Mouse (Mus musculus): ENCODE measurements around the gene Cdcp2. TPM values are rescaled to one million over a fixed set of nuclear protein-coding genes. Genes with fewer than 3 reads are reported as not detected.

Cdcp2 gene
- total and polyA plus RNA-seq, 2 experiments from 2014 or later = not detected

DNA sequence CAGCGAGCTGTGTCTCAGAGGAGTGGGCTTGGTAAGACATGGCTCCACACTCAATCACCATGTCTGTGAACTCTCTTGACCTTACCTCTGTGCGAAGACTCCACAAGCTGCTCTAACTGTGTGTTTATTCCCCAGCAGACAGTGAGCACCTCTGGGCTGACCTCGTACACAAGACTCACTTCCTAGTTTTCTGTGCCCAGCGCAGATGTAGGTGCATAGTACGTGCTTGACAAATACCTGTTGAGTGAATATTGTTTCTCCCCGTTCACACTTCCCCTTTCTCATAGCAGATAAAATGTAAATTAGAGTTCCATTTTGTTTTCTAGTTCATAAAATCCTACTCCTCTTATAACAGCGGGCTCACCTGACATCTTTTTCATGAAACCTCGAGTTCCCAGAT, 46.8 kb downstream of the Cdcp2 start:
- Histone ChIP-seq H3K27me3 (ENCODE audit: control insufficient read depth, insufficient read depth, low read length) (no peaks in the 10 kb centered on the region), H3K4me3 (ENCODE audit: low read depth, low read length) (no peak overlapping the region), H3K27ac (ENCODE audit: low read depth) (no peak overlapping the region), H3K36me3 (replicated peaks; ENCODE audit: control insufficient read depth, insufficient read depth, low read length) (peaks cover 38% of the 10 kb centered on the region), H3K9me3 (replicated peaks; ENCODE audit: control insufficient read depth, low read length) (no peaks in the 10 kb centered on the region), H3K9ac (replicated peaks; ENCODE audit: low read depth, low read length) (no peak overlapping the region), H3K4me1 (ENCODE audit: control insufficient read depth, insufficient read depth) (no peaks in the 10 kb centered on the region), H3K4me2 (ENCODE audit: low read depth, low read length) (no peak overlapping the region)
- TF ChIP-seq EP300 (IDR thresholded peaks at IDR 0.05; ENCODE audit: low read depth) (no peak), CTCF (IDR thresholded peaks at IDR 0.05; ENCODE audit: low read depth) (no peak)
- DNase-seq (ENCODE audit: low spot score) = no peak
- ATAC-seq (ENCODE audit: insufficient read depth, low read depth) = no peak
- 88% methylated on average over 8 of the region's 8 CpGs for WGBS

DNA sequence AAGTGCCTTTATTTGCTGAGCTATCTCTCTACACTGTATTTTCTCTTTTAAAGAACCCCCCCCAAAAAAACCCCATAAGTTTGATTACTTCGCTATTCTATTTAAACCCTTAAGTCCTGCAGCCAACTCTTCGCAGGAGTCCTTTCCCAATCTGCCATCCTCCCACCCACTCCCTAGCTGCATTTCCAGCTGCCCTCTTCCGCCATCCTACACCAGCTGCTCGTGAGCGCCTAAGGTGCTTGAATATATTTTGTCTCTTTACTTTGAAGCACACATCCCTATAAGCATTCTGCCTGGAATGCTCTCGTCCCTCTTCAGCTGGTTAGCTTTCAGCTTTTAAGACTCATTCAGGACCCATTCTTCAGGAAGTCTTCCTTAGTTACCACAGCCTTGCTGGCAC, 54.3 kb downstream of the Cdcp2 start:
- H3K36me3 ChIP-seq (replicated peaks; ENCODE audit: control insufficient read depth, insufficient read depth, low read length) = peaks cover 37% of the 10 kb centered on the region
- DNase-seq (ENCODE audit: low spot score) (no peak), ATAC-seq (ENCODE audit: insufficient read depth, low read depth) (no peak)
- no peak overlapping the region for H3K4me2 ChIP-seq (ENCODE audit: low read depth, low read length)
- H3K4me3 ChIP-seq (ENCODE audit: low read depth, low read length) = no peak overlapping the region
- H3K9ac ChIP-seq (replicated peaks; ENCODE audit: low read depth, low read length) = no peak overlapping the region
- no peak overlapping the region for H3K27ac ChIP-seq (ENCODE audit: low read depth)
- WGBS = 90% methylated on average over 6 of the region's 6 CpGs
- H3K4me1 ChIP-seq (ENCODE audit: control insufficient read depth, insufficient read depth) = no peaks in the 10 kb centered on the region
- H3K9me3 ChIP-seq (replicated peaks; ENCODE audit: control insufficient read depth, low read length) = no peaks in the 10 kb centered on the region
- TF ChIP-seq EP300 (IDR thresholded peaks at IDR 0.05; ENCODE audit: low read depth) (no peak), CTCF (IDR thresholded peaks at IDR 0.05; ENCODE audit: low read depth) (no peak)
- H3K27me3 ChIP-seq (ENCODE audit: control insufficient read depth, insufficient read depth, low read length) = no peaks in the 10 kb centered on the region

DNA sequence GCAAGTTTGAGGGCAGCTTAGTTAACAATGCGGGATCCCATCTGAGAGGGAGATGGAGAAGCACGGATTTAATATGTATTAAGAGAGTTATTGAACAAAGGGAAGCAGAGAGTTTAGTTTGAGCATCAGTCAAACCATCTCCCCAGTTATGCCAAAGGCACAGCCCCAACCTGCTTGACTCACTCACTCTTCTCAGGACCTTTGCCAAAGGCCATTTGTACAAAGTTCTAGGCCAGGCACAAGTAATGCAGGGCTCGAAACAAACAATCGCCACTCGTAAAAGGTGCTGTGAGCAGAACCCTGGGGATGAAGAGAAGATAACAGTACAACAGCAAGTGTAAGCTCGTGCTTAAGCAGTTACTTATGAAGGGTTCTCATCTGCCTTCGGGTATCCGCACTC, 55.9 kb downstream of the Cdcp2 start:
- Histone ChIP-seq H3K36me3 (replicated peaks; ENCODE audit: control insufficient read depth, insufficient read depth, low read length) (peaks cover 21% of the 10 kb centered on the region), H3K4me1 (ENCODE audit: control insufficient read depth, insufficient read depth) (no peaks in the 10 kb centered on the region), H3K9ac (replicated peaks; ENCODE audit: low read depth, low read length) (no peak overlapping the region), H3K27ac (ENCODE audit: low read depth) (no peak overlapping the region), H3K4me3 (ENCODE audit: low read depth, low read length) (no peak overlapping the region), H3K9me3 (replicated peaks; ENCODE audit: control insufficient read depth, low read length) (no peaks in the 10 kb centered on the region), H3K27me3 (ENCODE audit: control insufficient read depth, insufficient read depth, low read length) (no peaks in the 10 kb centered on the region), H3K4me2 (ENCODE audit: low read depth, low read length) (no peak overlapping the region)
- TF ChIP-seq CTCF (IDR thresholded peaks at IDR 0.05; ENCODE audit: low read depth) = no peak
- no peak for TF ChIP-seq EP300 (IDR thresholded peaks at IDR 0.05; ENCODE audit: low read depth)
- whole genome bisulfite sequencing = 85% methylated on average over 8 of the region's 8 CpGs
- no peak for DNase-seq (ENCODE audit: low spot score)
- ATAC-seq (ENCODE audit: insufficient read depth, low read depth) = no peak

DNA sequence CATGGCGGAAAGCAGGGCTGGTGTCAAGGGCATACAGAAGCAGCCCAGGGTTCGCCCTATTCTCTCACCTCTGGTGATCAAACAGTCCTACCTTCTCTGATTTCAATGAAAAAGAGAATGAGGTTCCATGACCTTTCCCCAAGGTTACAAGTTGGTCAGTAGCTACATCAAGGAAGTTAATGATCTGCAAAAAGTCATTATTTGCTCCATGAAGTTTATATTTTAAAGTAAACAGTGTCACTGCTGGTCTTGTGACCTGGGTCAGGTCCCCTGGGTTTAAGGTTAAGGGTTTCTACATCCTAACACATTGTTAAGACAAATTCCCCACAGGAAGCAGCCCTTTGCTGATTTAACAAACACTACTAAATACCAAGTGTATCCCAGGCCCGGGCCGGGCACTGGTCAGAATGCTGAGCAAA, 60.3 kb downstream of the Cdcp2 start:
- Histone ChIP-seq H3K27me3 (ENCODE audit: control insufficient read depth, insufficient read depth, low read length) (no peaks in the 10 kb centered on the region), H3K36me3 (replicated peaks; ENCODE audit: control insufficient read depth, insufficient read depth, low read length) (peaks cover 21% of the 10 kb centered on the region), H3K9me3 (replicated peaks; ENCODE audit: control insufficient read depth, low read length) (no peaks in the 10 kb centered on the region), H3K4me2 (ENCODE audit: low read depth, low read length) (no peak overlapping the region), H3K4me3 (ENCODE audit: low read depth, low read length) (no peak overlapping the region), H3K4me1 (ENCODE audit: control insufficient read depth, insufficient read depth) (no peaks in the 10 kb centered on the region), H3K9ac (replicated peaks; ENCODE audit: low read depth, low read length) (no peak overlapping the region), H3K27ac (ENCODE audit: low read depth) (no peak overlapping the region)
- no peak for TF ChIP-seq CTCF (IDR thresholded peaks at IDR 0.05; ENCODE audit: low read depth)
- no peak for TF ChIP-seq EP300 (IDR thresholded peaks at IDR 0.05; ENCODE audit: low read depth)
- no peak for ATAC-seq (ENCODE audit: insufficient read depth, low read depth)
- WGBS = 74% methylated on average over 4 of the region's 4 CpGs
- no peak for DNase-seq (ENCODE audit: low spot score)

DNA sequence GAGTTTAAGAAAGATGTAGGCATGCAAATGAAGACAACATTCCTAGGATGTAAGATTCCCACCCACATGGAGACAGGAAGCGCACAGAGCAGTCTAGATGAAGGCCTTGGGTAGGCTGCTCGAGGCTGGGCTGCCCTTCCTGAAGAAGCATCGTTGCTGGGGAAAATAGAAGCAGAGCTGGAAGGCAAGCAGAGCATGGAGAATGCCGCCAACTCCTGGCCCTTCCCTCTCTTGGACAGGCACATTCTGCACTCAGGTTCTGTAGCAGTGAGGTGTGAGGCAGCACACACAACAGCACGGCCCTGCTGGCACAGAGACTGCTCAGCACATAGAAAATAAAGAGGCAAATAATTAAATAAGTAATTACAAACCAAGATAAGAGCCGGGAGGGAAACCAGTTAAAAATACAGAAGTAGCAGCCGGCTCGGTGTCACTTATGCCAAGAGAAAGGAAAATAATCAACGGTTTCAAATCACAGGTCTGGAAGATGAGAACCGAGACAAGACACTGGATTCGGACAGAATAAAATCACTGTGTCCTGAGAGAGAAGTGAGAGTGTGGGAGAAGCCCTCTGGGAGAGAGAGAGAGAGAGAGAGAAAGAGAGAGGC, 62.6 kb downstream of the Cdcp2 start:
- DNase-seq (ENCODE audit: low spot score) (no peak), ATAC-seq (ENCODE audit: insufficient read depth, low read depth) (no peak)
- H3K27me3 ChIP-seq (ENCODE audit: control insufficient read depth, insufficient read depth, low read length) = no peaks in the 10 kb centered on the region
- H3K4me1 ChIP-seq (ENCODE audit: control insufficient read depth, insufficient read depth) = no peaks in the 10 kb centered on the region
- H3K9me3 ChIP-seq (replicated peaks; ENCODE audit: control insufficient read depth, low read length) = no peaks in the 10 kb centered on the region
- no peak overlapping the region for H3K27ac ChIP-seq (ENCODE audit: low read depth)
- 72% methylated on average over 11 of the region's 11 CpGs for WGBS
- peaks cover 17% of the 10 kb centered on the region for H3K36me3 ChIP-seq (replicated peaks; ENCODE audit: control insufficient read depth, insufficient read depth, low read length)
- TF ChIP-seq CTCF (IDR thresholded peaks at IDR 0.05; ENCODE audit: low read depth) (no peak), EP300 (IDR thresholded peaks at IDR 0.05; ENCODE audit: low read depth) (no peak)
- H3K4me3 ChIP-seq (ENCODE audit: low read depth, low read length) = no peak overlapping the region
- H3K4me2 ChIP-seq (ENCODE audit: low read depth, low read length) = no peak overlapping the region
- no peak overlapping the region for H3K9ac ChIP-seq (replicated peaks; ENCODE audit: low read depth, low read length)

DNA sequence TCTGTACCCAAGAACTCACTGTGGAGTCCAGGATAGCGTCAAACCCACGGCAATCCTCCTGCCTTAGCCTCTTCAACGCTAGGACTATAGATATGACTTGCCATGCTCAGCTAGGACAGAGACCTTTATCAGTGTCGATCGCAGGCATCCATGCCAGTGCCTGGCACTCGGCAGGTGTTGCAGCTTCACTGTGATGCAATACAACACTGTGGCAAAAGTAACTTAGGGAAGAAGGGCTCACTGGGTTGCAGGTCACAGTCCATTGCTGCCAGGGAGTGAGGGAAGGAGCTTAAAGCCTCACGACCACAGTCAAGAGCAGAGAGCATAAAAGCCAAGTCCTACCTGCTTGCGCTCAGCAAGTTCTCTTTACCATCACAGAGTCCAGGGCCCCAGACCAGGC, 63.5 kb downstream of the Cdcp2 start:
- H3K9me3 ChIP-seq (replicated peaks; ENCODE audit: control insufficient read depth, low read length) = no peaks in the 10 kb centered on the region
- peaks cover 20% of the 10 kb centered on the region for H3K36me3 ChIP-seq (replicated peaks; ENCODE audit: control insufficient read depth, insufficient read depth, low read length)
- DNase-seq (ENCODE audit: low spot score) (no peak), ATAC-seq (ENCODE audit: insufficient read depth, low read depth) (no peak)
- TF ChIP-seq EP300 (IDR thresholded peaks at IDR 0.05; ENCODE audit: low read depth) (no peak), CTCF (IDR thresholded peaks at IDR 0.05; ENCODE audit: low read depth) (no peak)
- no peak overlapping the region for H3K27ac ChIP-seq (ENCODE audit: low read depth)
- no peaks in the 10 kb centered on the region for H3K4me1 ChIP-seq (ENCODE audit: control insufficient read depth, insufficient read depth)
- H3K4me3 ChIP-seq (ENCODE audit: low read depth, low read length) = no peak overlapping the region
- H3K9ac ChIP-seq (replicated peaks; ENCODE audit: low read depth, low read length) = no peak overlapping the region
- H3K4me2 ChIP-seq (ENCODE audit: low read depth, low read length) = no peak overlapping the region
- WGBS = 81% methylated on average over 8 of the region's 8 CpGs
- no peaks in the 10 kb centered on the region for H3K27me3 ChIP-seq (ENCODE audit: control insufficient read depth, insufficient read depth, low read length)

Other genes with a start within 250 kb of the Cdcp2 start
- 35.6 and 41.1 TPM in 2 replicates for gene Ssbp3, start 186.2 kb upstream of the Cdcp2 start, total RNA-seq (2014; rRNA removed; ENCODE audit: low replicate concordance)
- gene Ssbp3, start 186.2 kb upstream of the Cdcp2 start, polyA plus RNA-seq (2015; fragmentation: Nextera tagmentation; extraction: Ambion mirVana) = 25.9 and 29.0 TPM in 2 replicates
- gene Mrpl37, start 30.0 kb upstream of the Cdcp2 start, total RNA-seq (2014; rRNA removed; ENCODE audit: low replicate concordance) = 59.9 and 66.0 TPM in 2 replicates
- 87.3 and 89.5 TPM in 2 replicates for gene Mrpl37, start 30.0 kb upstream of the Cdcp2 start, polyA plus RNA-seq (2015; fragmentation: Nextera tagmentation; extraction: Ambion mirVana)
- 2.4 and 33.0 TPM in 2 replicates for gene Cyb5rl, start 29.9 kb upstream of the Cdcp2 start, total RNA-seq (2014; rRNA removed; ENCODE audit: low replicate concordance)
- 5.0 and 5.8 TPM in 2 replicates for gene Cyb5rl, start 29.9 kb upstream of the Cdcp2 start, polyA plus RNA-seq (2015; fragmentation: Nextera tagmentation; extraction: Ambion mirVana)
- 120 and 156 TPM in 2 replicates for gene Tmem59, start 81.5 kb downstream of the Cdcp2 start, total RNA-seq (2014; rRNA removed; ENCODE audit: low replicate concordance)
- 323 and 340 TPM in 2 replicates for gene Tmem59, start 81.5 kb downstream of the Cdcp2 start, polyA plus RNA-seq (2015; fragmentation: Nextera tagmentation; extraction: Ambion mirVana)
- 1.6 and 8.3 TPM in 2 replicates for gene Tceanc2, start 82.2 kb downstream of the Cdcp2 start, total RNA-seq (2014; rRNA removed; ENCODE audit: low replicate concordance)
- gene Tceanc2, start 82.2 kb downstream of the Cdcp2 start, polyA plus RNA-seq (2015; fragmentation: Nextera tagmentation; extraction: Ambion mirVana) = 13.0 and 26.4 TPM in 2 replicates
- not detected in 2 replicates for gene Ldlrad1, start 112.3 kb downstream of the Cdcp2 start, total RNA-seq (2014; rRNA removed; ENCODE audit: low replicate concordance)
- gene Ldlrad1, start 112.3 kb downstream of the Cdcp2 start, polyA plus RNA-seq (2015; fragmentation: Nextera tagmentation; extraction: Ambion mirVana) = 0.11 TPM in 1 of 2 replicates, not detected in the other
- gene Lrrc42, start 156.6 kb downstream of the Cdcp2 start, total RNA-seq (2014; rRNA removed; ENCODE audit: low replicate concordance) = 0.53 and 4.4 TPM in 2 replicates
- 22.6 and 23.6 TPM in 2 replicates for gene Lrrc42, start 156.6 kb downstream of the Cdcp2 start, polyA plus RNA-seq (2015; fragmentation: Nextera tagmentation; extraction: Ambion mirVana)
- 4.9 and 37.5 TPM in 2 replicates for gene Hspb11, start 156.7 kb downstream of the Cdcp2 start, total RNA-seq (2014; rRNA removed; ENCODE audit: low replicate concordance)
- gene Hspb11, start 156.7 kb downstream of the Cdcp2 start, polyA plus RNA-seq (2015; fragmentation: Nextera tagmentation; extraction: Ambion mirVana) = 35.0 and 35.6 TPM in 2 replicates
- gene Dio1, start 210.3 kb downstream of the Cdcp2 start, total RNA-seq (2014; rRNA removed; ENCODE audit: low replicate concordance) = 3.0 TPM in 1 of 2 replicates, not detected in the other
- gene Dio1, start 210.3 kb downstream of the Cdcp2 start, polyA plus RNA-seq (2015; fragmentation: Nextera tagmentation; extraction: Ambion mirVana) = not detected in 2 replicates
- 40.1 and 51.3 TPM in 2 replicates for gene Yipf1, start 217.5 kb downstream of the Cdcp2 start, total RNA-seq (2014; rRNA removed; ENCODE audit: low replicate concordance)
- 46.7 and 49.5 TPM in 2 replicates for gene Yipf1, start 217.5 kb downstream of the Cdcp2 start, polyA plus RNA-seq (2015; fragmentation: Nextera tagmentation; extraction: Ambion mirVana)

Measured in heart, postnatal 0 days (tissue).